Mouse (Mus musculus) E14TG2a.4 (cell line): ENCODE data around the gene Il31ra.

Experiments
- CTCF ChIP-seq: conservative IDR thresholded peaks from 2 replicates; pipeline ENCODE4 v1.5.1; 2014; ENCODE audit warnings: low read length
- NANOG ChIP-seq: IDR thresholded peaks from 2 replicates; pipeline ENCODE4 v1.6.1; 2014; ENCODE audit warnings: borderline replicate concordance, low read length, mixed read lengths

DNA sequence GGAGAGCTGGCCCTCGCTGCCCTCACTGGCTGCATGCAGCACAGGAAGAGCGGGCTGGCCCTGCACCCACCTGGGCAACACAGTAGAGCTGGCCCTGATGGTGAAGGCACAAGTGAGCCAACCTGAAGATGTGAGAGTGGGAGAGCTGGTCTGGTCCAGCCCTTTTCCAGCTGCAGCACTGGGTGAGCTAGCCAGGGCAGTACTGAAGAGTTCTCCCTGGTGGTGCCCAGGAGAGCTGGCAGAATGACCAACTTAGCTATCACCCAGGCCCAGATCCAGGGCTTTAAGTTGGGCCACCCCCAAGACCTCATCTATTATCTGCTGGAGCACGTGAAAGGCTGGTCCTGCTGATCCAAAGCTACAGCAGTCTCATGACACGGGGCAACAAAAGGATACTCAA is 45.0 kb upstream of the Il31ra start:
- TF ChIP-seq CTCF, result no peak
- no peak for TF ChIP-seq NANOG
